Mouse (Mus musculus) brain, embryonic 14.5 days (tissue): ENCODE measurements at regions not wholly inside any gene's neighbourhood (a gene's known extent, or its start where the extent isn't known, plus 50 kb on each side); places are given as distances from the start of the nearest gene placed in this dataset.

ENCODE experiments used
- CTCF ChIP-seq: fragments of 200-500 bp; IDR thresholded peaks from 2 replicates; pipeline ENCODE4 v1.5.1; 2012; ENCODE audit warnings: inconsistent platforms, mild to moderate bottlenecking, moderate library complexity, borderline replicate concordance; ENCODE audit not compliant: insufficient read depth, insufficient read length; ENCODE audit errors: extremely low read depth
- POLR2A ChIP-seq: fragments of 200-500 bp; IDR thresholded peaks from 2 replicates; pipeline ENCODE4 v1.6.1; 2012; ENCODE audit warnings: mild to moderate bottlenecking, inconsistent platforms, borderline replicate concordance; ENCODE audit not compliant: poor library complexity, insufficient read depth, insufficient read length, severe bottlenecking; ENCODE audit errors: extremely low read depth

- TF ChIP-seq CTCF: no peak
- no peak for TF ChIP-seq POLR2A
These were observed 2242.0 kb downstream of the 4930444P10Rik start for GRCm38 (mm10) chr1:13851144-13851543.
